Mouse (Mus musculus) thymus, postnatal 36 days (tissue): ENCODE results near the gene Gm7694.

ENCODE experiments used
- DNase-seq, 2 experiments: peaks; one replicate each; pipeline ENCODE4 v3.0.0; 2022; ENCODE audit warnings: mixed read lengths in 2 of 2

Gm7694 gene

GRCm38 (mm10) chr1:170306232-170306631, at the start of gene Gm7694:
Gene Gm7694, minus strand, starts transcription at chr1:170306332.
- no peak for DNase-seq

- DNase-seq = no peak
These were observed 47.2 kb upstream of the Gm7694 start for GRCm38 (mm10) chr1:170353335-170353734.

- no peak for DNase-seq
These were observed 44.9 kb upstream of the Gm7694 start for GRCm38 (mm10) chr1:170351080-170351479.

GRCm38 (mm10) chr1:170346266-170346665, 40.1 kb upstream of the Gm7694 start:
- DNase-seq = no peak

GRCm38 (mm10) chr1:170343906-170344305, 37.8 kb upstream of the Gm7694 start:
- DNase-seq = no peak

GRCm38 (mm10) chr1:170343081-170343480, 36.9 kb upstream of the Gm7694 start:
- DNase-seq = no peak

GRCm38 (mm10) chr1:170339943-170340342, 33.8 kb upstream of the Gm7694 start:
- DNase-seq = no peak

- DNase-seq = no peak
These were observed 26.6 kb upstream of the Gm7694 start for GRCm38 (mm10) chr1:170332775-170333174.

GRCm38 (mm10) chr1:170331926-170332325, 25.8 kb upstream of the Gm7694 start:
- DNase-seq = no peak

GRCm38 (mm10) chr1:170325277-170325676, 19.1 kb upstream of the Gm7694 start:
- DNase-seq = no peak

- DNase-seq = no peak
These were observed 18.2 kb upstream of the Gm7694 start for GRCm38 (mm10) chr1:170324312-170324711.

GRCm38 (mm10) chr1:170323001-170323400, 16.9 kb upstream of the Gm7694 start:
- no peak for DNase-seq

GRCm38 (mm10) chr1:170322046-170322445, 15.9 kb upstream of the Gm7694 start:
- no peak for DNase-seq

- no peak for DNase-seq
These were observed 5.3 kb upstream of the Gm7694 start for GRCm38 (mm10) chr1:170311431-170311830.

- no peak for DNase-seq
These were observed 2.4 kb upstream of the Gm7694 start, which contains the start of gene Spata46 for GRCm38 (mm10) chr1:170308503-170308902. Gene Spata46, plus strand, starts transcription at chr1:170308803.

- no peak for DNase-seq
These were observed 1.1 kb downstream of the Gm7694 start for GRCm38 (mm10) chr1:170305002-170305401.

- DNase-seq = no peak
These were observed 3.0 kb downstream of the Gm7694 start for GRCm38 (mm10) chr1:170303103-170303502.

- no peak for DNase-seq
These were observed 3.7 kb downstream of the Gm7694 start for GRCm38 (mm10) chr1:170302456-170302855.

- DNase-seq = no peak
These were observed 4.4 kb downstream of the Gm7694 start for GRCm38 (mm10) chr1:170301686-170302085.

GRCm38 (mm10) chr1:170299496-170299895, 6.6 kb downstream of the Gm7694 start:
- DNase-seq = no peak

GRCm38 (mm10) chr1:170294786-170295570, 11.2 kb downstream of the Gm7694 start:
- DNase-seq = no peak

GRCm38 (mm10) chr1:170293257-170293656, 12.9 kb downstream of the Gm7694 start:
- DNase-seq = no peak

GRCm38 (mm10) chr1:170292239-170292951, 13.7 kb downstream of the Gm7694 start:
- no peak for DNase-seq
